Mouse (Mus musculus): ENCODE results near the gene Caln1. TPM values are rescaled to one million over a fixed set of nuclear protein-coding genes. Genes with fewer than 3 reads are reported as not detected.

The Caln1 gene
- total and polyA plus RNA-seq, 2 experiments from 2014 or later = not detected

DNA sequence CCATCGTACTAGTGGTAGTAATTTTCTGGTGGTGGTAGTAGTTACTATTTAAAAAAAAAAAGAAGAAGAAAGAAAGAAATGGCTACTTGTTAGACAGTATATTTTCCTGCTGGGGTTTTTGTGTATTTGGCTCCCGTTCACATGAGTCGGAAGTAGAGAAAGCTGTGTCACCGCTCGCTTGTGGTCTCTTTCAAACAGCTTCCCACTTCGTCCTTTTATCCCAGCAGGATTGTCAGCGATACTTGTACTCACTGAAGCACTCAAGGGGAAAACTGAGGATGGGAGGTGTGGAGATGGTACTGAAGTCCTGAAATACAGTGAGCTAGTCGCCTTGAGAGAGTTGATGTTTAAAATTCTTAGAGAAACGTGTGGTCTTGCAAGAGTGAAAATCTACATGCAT, 40.9 kb upstream of the Caln1 start:
- H3K9me3 ChIP-seq (replicated peaks; ENCODE audit: control insufficient read depth, low read length) = peaks cover 7% of the 10 kb centered on the region
- H3K4me3 ChIP-seq (ENCODE audit: low read depth, low read length) = no peak overlapping the region
- H3K4me2 ChIP-seq (ENCODE audit: low read depth, low read length) = no peak overlapping the region
- H3K9ac ChIP-seq (replicated peaks; ENCODE audit: low read depth, low read length) = no peak overlapping the region
- TF ChIP-seq CTCF (IDR thresholded peaks at IDR 0.05; ENCODE audit: low read depth) = no peak
- TF ChIP-seq EP300 (IDR thresholded peaks at IDR 0.05; ENCODE audit: low read depth) = no peak
- H3K27ac ChIP-seq (ENCODE audit: low read depth) = no peak overlapping the region
- 88% methylated on average over 9 of the region's 9 CpGs for WGBS
- no peak for DNase-seq (ENCODE audit: low spot score)
- no peaks in the 10 kb centered on the region for H3K27me3 ChIP-seq (ENCODE audit: control insufficient read depth, insufficient read depth, low read length)
- H3K36me3 ChIP-seq (replicated peaks; ENCODE audit: control insufficient read depth, insufficient read depth, low read length) = 0 out of 2 replicates have a peak, but pooled peaks cover 18% of the 10 kb centered on the region
- H3K4me1 ChIP-seq (ENCODE audit: control insufficient read depth, insufficient read depth) = no peaks in the 10 kb centered on the region
- no peak for ATAC-seq (ENCODE audit: insufficient read depth, low read depth)

DNA sequence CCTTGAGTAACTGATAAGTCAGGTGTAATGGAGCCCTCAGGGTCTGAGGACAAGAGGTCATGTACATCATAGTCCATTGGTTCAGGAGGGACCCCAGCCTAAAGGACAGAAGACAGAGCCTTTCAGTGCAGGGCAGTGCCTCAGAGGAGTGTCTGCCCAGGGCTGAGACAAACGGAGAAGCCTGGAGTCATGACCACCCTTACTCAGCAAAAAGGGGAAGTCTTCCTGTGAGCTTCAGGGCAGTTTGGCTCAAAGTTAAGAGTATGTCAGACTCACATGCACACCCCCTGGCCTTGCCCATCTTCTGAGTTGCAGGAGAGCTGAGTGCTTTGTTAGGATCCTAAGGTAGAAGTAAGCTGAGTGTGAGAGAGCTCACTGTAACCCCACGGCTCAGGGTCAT, 39.4 kb upstream of the Caln1 start:
- H3K4me1 ChIP-seq (ENCODE audit: control insufficient read depth, insufficient read depth) = no peaks in the 10 kb centered on the region
- H3K9ac ChIP-seq (replicated peaks; ENCODE audit: low read depth, low read length) = no peak overlapping the region
- no peak overlapping the region for H3K27ac ChIP-seq (ENCODE audit: low read depth)
- TF ChIP-seq EP300 (IDR thresholded peaks at IDR 0.05; ENCODE audit: low read depth) (no peak), CTCF (IDR thresholded peaks at IDR 0.05; ENCODE audit: low read depth) (no peak)
- no peaks in the 10 kb centered on the region for H3K9me3 ChIP-seq (replicated peaks; ENCODE audit: control insufficient read depth, low read length)
- no peak for DNase-seq (ENCODE audit: low spot score)
- H3K27me3 ChIP-seq (ENCODE audit: control insufficient read depth, insufficient read depth, low read length) = no peaks in the 10 kb centered on the region
- H3K36me3 ChIP-seq (replicated peaks; ENCODE audit: control insufficient read depth, insufficient read depth, low read length) = peaks cover 19% of the 10 kb centered on the region; the same call in 1 of the 2 replicates
- no peak overlapping the region for H3K4me3 ChIP-seq (ENCODE audit: low read depth, low read length)
- no peak overlapping the region for H3K4me2 ChIP-seq (ENCODE audit: low read depth, low read length)
- ATAC-seq (ENCODE audit: insufficient read depth, low read depth) = no peak
- WGBS = 63% methylated on average over 2 of the region's 2 CpGs

DNA sequence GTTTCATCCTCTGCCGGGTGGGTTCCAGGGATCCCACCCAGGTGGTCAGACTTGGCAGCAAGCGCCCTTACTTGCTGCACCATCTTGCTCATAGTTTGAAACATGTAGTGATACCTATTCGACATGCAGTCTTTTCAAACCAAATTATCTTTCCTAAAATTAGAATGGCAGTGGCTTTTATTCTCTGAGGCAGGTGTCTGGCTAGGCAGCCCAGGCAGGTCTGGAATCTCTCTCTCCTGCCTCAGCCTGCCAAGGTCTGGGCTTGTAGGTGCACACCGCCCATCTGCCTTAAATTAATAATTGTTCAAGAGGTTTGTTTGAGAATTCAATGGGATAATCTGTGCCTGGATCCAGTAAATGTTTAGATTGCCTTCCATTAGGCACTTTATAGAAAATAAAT, 38.5 kb upstream of the Caln1 start:
- WGBS = 77% methylated on average over 4 of the region's 4 CpGs

DNA sequence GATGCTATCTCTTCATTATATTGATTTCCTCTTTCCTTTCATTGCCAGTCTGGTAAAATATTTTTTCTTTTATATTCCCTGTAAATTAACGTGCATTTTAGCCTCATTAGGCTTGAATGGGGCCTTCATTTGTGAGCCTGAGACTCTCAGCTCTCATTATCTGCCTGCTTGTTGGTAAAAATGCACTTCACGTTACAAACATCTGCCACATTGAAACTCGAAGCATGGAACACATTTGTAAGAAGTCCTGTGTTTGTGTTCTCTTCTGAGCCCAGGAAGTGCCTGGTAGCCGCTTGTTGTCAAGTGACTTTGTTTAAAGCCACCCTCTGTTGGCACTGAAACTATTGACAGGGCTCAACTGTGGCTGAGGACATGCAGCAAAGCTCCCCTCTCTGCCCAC, 38.0 kb upstream of the Caln1 start:
- TF ChIP-seq EP300 (IDR thresholded peaks at IDR 0.05; ENCODE audit: low read depth) (no peak), CTCF (IDR thresholded peaks at IDR 0.05; ENCODE audit: low read depth) (no peak)
- ATAC-seq (ENCODE audit: insufficient read depth, low read depth) (no peak), DNase-seq (ENCODE audit: low spot score) (no peak)
- Histone ChIP-seq H3K4me2 (ENCODE audit: low read depth, low read length) (no peak overlapping the region), H3K9ac (replicated peaks; ENCODE audit: low read depth, low read length) (no peak overlapping the region), H3K4me3 (ENCODE audit: low read depth, low read length) (no peak overlapping the region), H3K9me3 (replicated peaks; ENCODE audit: control insufficient read depth, low read length) (no peaks in the 10 kb centered on the region), H3K36me3 (replicated peaks; ENCODE audit: control insufficient read depth, insufficient read depth, low read length) (peaks cover 20% of the 10 kb centered on the region), H3K27me3 (ENCODE audit: control insufficient read depth, insufficient read depth, low read length) (no peaks in the 10 kb centered on the region), H3K27ac (ENCODE audit: low read depth) (no peak overlapping the region), H3K4me1 (ENCODE audit: control insufficient read depth, insufficient read depth) (no peaks in the 10 kb centered on the region)
- WGBS = 74% methylated on average over 4 of the region's 4 CpGs

More for the DNA sequence above, 38.5 kb upstream of the Caln1 start:
- H3K4me1 ChIP-seq (ENCODE audit: control insufficient read depth, insufficient read depth) = no peaks in the 10 kb centered on the region
- TF ChIP-seq EP300 (IDR thresholded peaks at IDR 0.05; ENCODE audit: low read depth) (no peak), CTCF (IDR thresholded peaks at IDR 0.05; ENCODE audit: low read depth) (no peak)
- DNase-seq (ENCODE audit: low spot score) (no peak), ATAC-seq (ENCODE audit: insufficient read depth, low read depth) (no peak)
- H3K36me3 ChIP-seq (replicated peaks; ENCODE audit: control insufficient read depth, insufficient read depth, low read length) = peaks cover 19% of the 10 kb centered on the region
- H3K27ac ChIP-seq (ENCODE audit: low read depth) = no peak overlapping the region
- H3K9me3 ChIP-seq (replicated peaks; ENCODE audit: control insufficient read depth, low read length) = no peaks in the 10 kb centered on the region
- H3K4me2 ChIP-seq (ENCODE audit: low read depth, low read length) = no peak overlapping the region
- no peaks in the 10 kb centered on the region for H3K27me3 ChIP-seq (ENCODE audit: control insufficient read depth, insufficient read depth, low read length)
- no peak overlapping the region for H3K9ac ChIP-seq (replicated peaks; ENCODE audit: low read depth, low read length)
- no peak overlapping the region for H3K4me3 ChIP-seq (ENCODE audit: low read depth, low read length)

DNA sequence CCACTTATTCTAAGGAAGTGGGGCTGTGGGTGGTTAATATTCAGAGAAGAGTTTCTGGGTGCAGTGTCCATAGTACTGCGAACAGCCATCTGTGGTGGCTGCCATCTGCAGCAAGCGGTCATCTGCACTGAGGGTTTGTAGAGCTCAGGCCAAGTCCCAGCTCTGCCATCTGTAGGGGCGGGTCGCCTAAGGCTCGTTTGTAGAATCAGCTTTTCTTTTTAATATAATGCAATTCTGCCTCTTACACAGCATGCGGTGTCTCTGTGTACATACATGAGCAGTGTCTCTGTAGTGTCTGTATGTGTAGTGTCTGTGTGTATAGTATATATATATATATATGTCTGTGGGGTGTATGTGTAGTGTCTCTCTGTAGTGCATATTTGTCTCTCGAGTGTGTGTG, 35.7 kb upstream of the Caln1 start:
- Histone ChIP-seq H3K4me1 (ENCODE audit: control insufficient read depth, insufficient read depth) (no peaks in the 10 kb centered on the region), H3K27ac (ENCODE audit: low read depth) (no peak overlapping the region), H3K36me3 (replicated peaks; ENCODE audit: control insufficient read depth, insufficient read depth, low read length) (peaks cover 29% of the 10 kb centered on the region), H3K9me3 (replicated peaks; ENCODE audit: control insufficient read depth, low read length) (no peaks in the 10 kb centered on the region), H3K4me3 (ENCODE audit: low read depth, low read length) (no peak overlapping the region), H3K4me2 (ENCODE audit: low read depth, low read length) (no peak overlapping the region), H3K9ac (replicated peaks; ENCODE audit: low read depth, low read length) (no peak overlapping the region), H3K27me3 (ENCODE audit: control insufficient read depth, insufficient read depth, low read length) (no peaks in the 10 kb centered on the region)
- DNase-seq (ENCODE audit: low spot score) = no peak
- WGBS = 89% methylated on average over 7 of the region's 7 CpGs
- no peak for ATAC-seq (ENCODE audit: insufficient read depth, low read depth)
- TF ChIP-seq EP300 (IDR thresholded peaks at IDR 0.05; ENCODE audit: low read depth) (no peak), CTCF (IDR thresholded peaks at IDR 0.05; ENCODE audit: low read depth) (no peak)

DNA sequence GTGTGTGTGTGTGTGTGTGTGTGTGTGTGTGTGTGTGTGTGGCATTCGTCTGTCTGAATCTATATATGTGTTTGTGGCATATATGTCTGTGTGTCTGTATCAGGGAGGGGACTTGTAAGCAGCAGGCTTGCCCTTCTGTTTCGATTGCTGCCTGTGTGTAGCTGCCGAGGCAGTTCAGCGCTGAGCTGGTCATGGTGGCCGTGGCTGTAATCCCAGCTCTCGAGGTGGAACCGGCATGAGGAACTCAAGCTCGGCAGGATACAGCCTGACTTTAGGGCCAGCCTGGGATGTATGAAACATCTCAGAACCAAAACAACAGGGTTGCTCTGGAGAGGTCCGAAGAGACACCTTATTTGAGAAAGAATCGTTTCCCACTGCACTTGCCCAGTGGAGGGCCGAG, 35.3 kb upstream of the Caln1 start:
- 87% methylated on average over 11 of the region's 11 CpGs for WGBS
- no peak overlapping the region for H3K9ac ChIP-seq (replicated peaks; ENCODE audit: low read depth, low read length)
- peaks cover 29% of the 10 kb centered on the region for H3K36me3 ChIP-seq (replicated peaks; ENCODE audit: control insufficient read depth, insufficient read depth, low read length)
- no peak overlapping the region for H3K4me3 ChIP-seq (ENCODE audit: low read depth, low read length)
- no peaks in the 10 kb centered on the region for H3K4me1 ChIP-seq (ENCODE audit: control insufficient read depth, insufficient read depth)
- DNase-seq (ENCODE audit: low spot score) (no peak), ATAC-seq (ENCODE audit: insufficient read depth, low read depth) (no peak)
- H3K4me2 ChIP-seq (ENCODE audit: low read depth, low read length) = no peak overlapping the region
- no peak overlapping the region for H3K27ac ChIP-seq (ENCODE audit: low read depth)
- H3K27me3 ChIP-seq (ENCODE audit: control insufficient read depth, insufficient read depth, low read length) = no peaks in the 10 kb centered on the region
- TF ChIP-seq CTCF (IDR thresholded peaks at IDR 0.05; ENCODE audit: low read depth) (no peak), EP300 (IDR thresholded peaks at IDR 0.05; ENCODE audit: low read depth) (no peak)
- no peaks in the 10 kb centered on the region for H3K9me3 ChIP-seq (replicated peaks; ENCODE audit: control insufficient read depth, low read length)
